Mouse (Mus musculus): ENCODE data around the gene Ankrd13d. TPM values are rescaled to one million over a fixed set of nuclear protein-coding genes. Genes with fewer than 3 reads are reported as not detected.
A peak's percentile ranks its signal among the peaks of the same experiment; 100 is the strongest.

Ankrd13d gene
- total and polyA plus RNA-seq, 3 experiments, result 3.8 to 55.1 (median 13.2) TPM

- no peaks in the 10 kb centered on the region for H3K9me3 ChIP-seq (replicated peaks; ENCODE audit: low read length)
- H3K79me2 ChIP-seq (replicated peaks; ENCODE audit: control insufficient read depth, extremely low read depth, insufficient read depth, poor library complexity, severe bottlenecking), result no peaks in the 10 kb centered on the region
- no peak for DNase-seq (ENCODE audit: extremely low read depth)
- no peak overlapping the region for H3K4me2 ChIP-seq (ENCODE audit: insufficient read depth, low read depth, poor library complexity, severe bottlenecking)
- H3K4me1 ChIP-seq (ENCODE audit: control insufficient read depth in 1 of 2, insufficient read depth in 2 of 2), result no peaks in the 10 kb centered on the region
- H3K27ac ChIP-seq (ENCODE audit: insufficient read depth, low read depth), result no peak overlapping the region
- H3K36me3 ChIP-seq (replicated peaks in 1 of 2; ENCODE audit: control insufficient read depth in 1 of 2, insufficient read depth in 1 of 2, low read length in 1 of 2), result peaks cover 65 to 79% of the 10 kb centered on the region in 2 experiments
- H3K4me3 ChIP-seq (replicated peaks in 1 of 3; ENCODE audit: low read depth in 2 of 3, low read length in 2 of 3, poor library complexity in 1 of 3), result no peak overlapping the region
- no peaks in the 10 kb centered on the region for H3K27me3 ChIP-seq (replicated peaks)
- no peak for TF ChIP-seq NELFE (IDR thresholded peaks at IDR 0.05; ENCODE audit: low read depth, low read length)
- no peak overlapping the region for H3K9ac ChIP-seq (ENCODE audit: insufficient read depth, low read depth)
- dilution Hi-C loops (cut with MboI; ENCODE audit: extremely low pct_ligation_motif_present, extremely low pct_unique_long_range_greater_than_20kb, low sequenced_read_pairs), result no loop called here
- in situ Hi-C loops (cut with MboI; ENCODE audit: low pct_ligation_motif_present, low pct_unique_long_range_greater_than_20kb, low sequenced_read_pairs), result no loop called here
Measured at GRCm38 (mm10) chr19:4270187-4270586, 12.8 kb downstream of the Ankrd13d start.

GRCm38 (mm10) chr19:4268566-4269361, 14.2 kb downstream of the Ankrd13d start, which contains the start of gene Ssh3:
Gene Ssh3, minus strand, starts transcription at chr19:4269180.
- H3K9me3 ChIP-seq (replicated peaks; ENCODE audit: low read length), result no peaks in the 10 kb centered on the region

GRCm38 (mm10) chr19:4265956-4266355, 17.0 kb downstream of the Ankrd13d start:
- Histone ChIP-seq H3K4me2 (ENCODE audit: insufficient read depth, low read depth, poor library complexity, severe bottlenecking) (no peak overlapping the region), H3K27me3 (replicated peaks) (no peaks in the 10 kb centered on the region), H3K79me2 (replicated peaks; ENCODE audit: control insufficient read depth, extremely low read depth, insufficient read depth, poor library complexity, severe bottlenecking) (no peaks in the 10 kb centered on the region), H3K4me1 (ENCODE audit: control insufficient read depth in 1 of 2, insufficient read depth in 2 of 2) (peaks cover 14 to 30% of the 10 kb centered on the region in 2 experiments), H3K36me3 (replicated peaks in 1 of 2; ENCODE audit: control insufficient read depth in 1 of 2, insufficient read depth in 1 of 2, low read length in 1 of 2) (peaks cover 72 to 89% of the 10 kb centered on the region in 2 experiments), H3K9ac (ENCODE audit: insufficient read depth, low read depth) (no peak overlapping the region), H3K4me3 (replicated peaks in 1 of 3; ENCODE audit: low read depth in 2 of 3, low read length in 2 of 3, poor library complexity in 1 of 3) (no peak overlapping the region), H3K27ac (ENCODE audit: insufficient read depth, low read depth) (no peak overlapping the region), H3K9me3 (replicated peaks; ENCODE audit: low read length) (no peaks in the 10 kb centered on the region)
- no peak for DNase-seq (ENCODE audit: extremely low read depth)
- in situ Hi-C loops (cut with MboI; ENCODE audit: low pct_ligation_motif_present, low pct_unique_long_range_greater_than_20kb, low sequenced_read_pairs), result no loop called here
- dilution Hi-C loops (cut with MboI; ENCODE audit: extremely low pct_ligation_motif_present, extremely low pct_unique_long_range_greater_than_20kb, low sequenced_read_pairs), result no loop called here
- no peak for TF ChIP-seq CHD1 (IDR thresholded peaks at IDR 0.05; ENCODE audit: low read depth, low read length)
- TF ChIP-seq TCF12 (IDR thresholded peaks at IDR 0.05; ENCODE audit: low read depth, low read length), result no peak
- no peak for TF ChIP-seq USF1 (IDR thresholded peaks at IDR 0.05; ENCODE audit: low read depth, low read length)
- TF ChIP-seq MAZ (IDR thresholded peaks at IDR 0.05; ENCODE audit: low read depth, low read length), result no peak
- TF ChIP-seq SMC3 (IDR thresholded peaks at IDR 0.05; ENCODE audit: low read depth, low read length), result peak; percentile 51
- TF ChIP-seq POLR2A (IDR thresholded peaks at IDR 0.05; ENCODE audit: low read depth, low read length), result peak; percentile 8; the same call in 1 of the 2 replicates
- TF ChIP-seq TBP (conservative IDR thresholded peaks at IDR 0.05; ENCODE audit: low read depth, low read length), result no peak
- no peak for TF ChIP-seq ZNF384 (IDR thresholded peaks at IDR 0.05; ENCODE audit: low read depth, low read length)
- TF ChIP-seq PAX5 (IDR thresholded peaks at IDR 0.05; ENCODE audit: low read length), result no peak
- TF ChIP-seq MAX (IDR thresholded peaks at IDR 0.05; ENCODE audit: low read length), result no peak
- peak; percentile 17 for TF ChIP-seq RAD21 (IDR thresholded peaks at IDR 0.05; ENCODE audit: low read depth, low read length)
- TF ChIP-seq POLR2AphosphoS2 (IDR thresholded peaks at IDR 0.05; ENCODE audit: low read depth, low read length), result no peak
- peak in 1 of 2 experiments; percentile 52; a peak in 2 of 4 replicates for TF ChIP-seq CTCF (conservative IDR thresholded peaks at IDR 0.05 in 1 of 2, IDR thresholded peaks at IDR 0.05 in 1 of 2; ENCODE audit: low read depth in 2 of 2, low read length in 2 of 2)
- TF ChIP-seq JUN (IDR thresholded peaks at IDR 0.05; ENCODE audit: insufficient read depth, low read depth, low read length), result no peak
- TF ChIP-seq GABPA (IDR thresholded peaks at IDR 0.05; ENCODE audit: insufficient replicate concordance, low read depth, low read length), result no peak
- no peak for TF ChIP-seq EP300 (IDR thresholded peaks at IDR 0.05; ENCODE audit: low read length)
- no peak for TF ChIP-seq E2F4 (IDR thresholded peaks at IDR 0.05; ENCODE audit: insufficient replicate concordance, low read depth, low read length)
- TF ChIP-seq ZMIZ1 (IDR thresholded peaks at IDR 0.05; ENCODE audit: low read depth, low read length), result no peak

More at GRCm38 (mm10) chr19:4268566-4269361, 14.2 kb downstream of the Ankrd13d start, which contains the start of gene Ssh3:
- in situ Hi-C loops (cut with MboI; ENCODE audit: low pct_ligation_motif_present, low pct_unique_long_range_greater_than_20kb, low sequenced_read_pairs) (no loop called here), dilution Hi-C loops (cut with MboI; ENCODE audit: extremely low pct_ligation_motif_present, extremely low pct_unique_long_range_greater_than_20kb, low sequenced_read_pairs) (no loop called here)
- no peak for DNase-seq (ENCODE audit: extremely low read depth)
- Histone ChIP-seq H3K4me1 (ENCODE audit: control insufficient read depth in 1 of 2, insufficient read depth in 2 of 2) (peaks cover 0 to 3% of the 10 kb centered on the region in 2 experiments; a peak in 1 of 4 replicates), H3K27me3 (replicated peaks) (no peaks in the 10 kb centered on the region), H3K79me2 (replicated peaks; ENCODE audit: control insufficient read depth, extremely low read depth, insufficient read depth, poor library complexity, severe bottlenecking) (no peaks in the 10 kb centered on the region), H3K9ac (ENCODE audit: insufficient read depth, low read depth) (no peak within 1 kb of the TSS), H3K4me2 (ENCODE audit: insufficient read depth, low read depth, poor library complexity, severe bottlenecking) (no peak within 1 kb of the TSS), H3K36me3 (replicated peaks in 1 of 2; ENCODE audit: control insufficient read depth in 1 of 2, insufficient read depth in 1 of 2, low read length in 1 of 2) (peaks cover 77 to 93% of the 10 kb centered on the region in 2 experiments), H3K4me3 (replicated peaks in 1 of 3; ENCODE audit: low read depth in 2 of 3, low read length in 2 of 3, poor library complexity in 1 of 3) (no peak within 1 kb of the TSS), H3K27ac (ENCODE audit: insufficient read depth, low read depth) (no peak within 1 kb of the TSS)
- TF ChIP-seq USF2 (conservative IDR thresholded peaks at IDR 0.05; ENCODE audit: low read depth, low read length) (no peak), ZMIZ1 (IDR thresholded peaks at IDR 0.05; ENCODE audit: low read depth, low read length) (no peak), MXI1 (IDR thresholded peaks at IDR 0.05; ENCODE audit: low read depth, low read length) (no peak), MAX (IDR thresholded peaks at IDR 0.05; ENCODE audit: low read length) (no peak), ZC3H11A (IDR thresholded peaks at IDR 0.05; ENCODE audit: low read depth, low read length) (no peak), MYC (IDR thresholded peaks at IDR 0.05; ENCODE audit: low read depth, low read length) (no peak), TBP (conservative IDR thresholded peaks at IDR 0.05; ENCODE audit: low read depth, low read length) (no peak), MEF2A (IDR thresholded peaks at IDR 0.05; ENCODE audit: borderline replicate concordance, low read depth, low read length) (no peak), NELFE (IDR thresholded peaks at IDR 0.05; ENCODE audit: low read depth, low read length) (no peak), SMC3 (IDR thresholded peaks at IDR 0.05; ENCODE audit: low read depth, low read length) (no peak), GABPA (IDR thresholded peaks at IDR 0.05; ENCODE audit: insufficient replicate concordance, low read depth, low read length) (no peak), CHD2 (IDR thresholded peaks at IDR 0.05; ENCODE audit: low read length) (no peak), ZNF384 (IDR thresholded peaks at IDR 0.05; ENCODE audit: low read depth, low read length) (no peak), E2F4 (IDR thresholded peaks at IDR 0.05; ENCODE audit: insufficient replicate concordance, low read depth, low read length) (no peak), TCF12 (IDR thresholded peaks at IDR 0.05; ENCODE audit: low read depth, low read length) (no peak), NRF1 (IDR thresholded peaks at IDR 0.05; ENCODE audit: low read depth, low read length) (no peak), MAFK (IDR thresholded peaks at IDR 0.05; ENCODE audit: insufficient replicate concordance, low read length) (no peak), RCOR1 (conservative IDR thresholded peaks at IDR 0.05; ENCODE audit: low read depth, low read length) (no peak), ETS1 (conservative IDR thresholded peaks at IDR 0.05; ENCODE audit: low read depth, low read length) (no peak)
